Mouse (Mus musculus): ENCODE results near the gene Cntd1.

The Cntd1 gene

GRCm38 (mm10) chr11:101278223-101279192 is at the start of gene Cntd1, which contains the start of gene Coa3:
TSS of gene Cntd1 (plus strand) at chr11:101279012.
TSS of gene Coa3 (minus strand) at chr11:101279114.
- peak; percentile 75 for DNase-seq (ENCODE audit: low read depth)

- no peak for DNase-seq (ENCODE audit: low read depth)
Observed at GRCm38 (mm10) chr11:101229361-101229900, 49.4 kb upstream of the Cntd1 start.

GRCm38 (mm10) chr11:101230061-101230511 is 48.7 kb upstream of the Cntd1 start:
- no peak for DNase-seq (ENCODE audit: low read depth)

GRCm38 (mm10) chr11:101230526-101230925 is 48.3 kb upstream of the Cntd1 start:
- no peak for DNase-seq (ENCODE audit: low read depth)

- DNase-seq (ENCODE audit: low read depth), result no peak
Observed at GRCm38 (mm10) chr11:101230991-101231871, 47.6 kb upstream of the Cntd1 start.

GRCm38 (mm10) chr11:101232010-101232839 is 46.6 kb upstream of the Cntd1 start:
- DNase-seq (ENCODE audit: low read depth), result no peak

GRCm38 (mm10) chr11:101233240-101233639 is 45.6 kb upstream of the Cntd1 start:
- no peak for DNase-seq (ENCODE audit: low read depth)

GRCm38 (mm10) chr11:101234124-101234523 is 44.7 kb upstream of the Cntd1 start:
- no peak for DNase-seq (ENCODE audit: low read depth)

GRCm38 (mm10) chr11:101235429-101235828 is 43.4 kb upstream of the Cntd1 start:
- no peak for DNase-seq (ENCODE audit: low read depth)

- no peak for DNase-seq (ENCODE audit: low read depth)
Observed at GRCm38 (mm10) chr11:101236782-101237181, 42.0 kb upstream of the Cntd1 start.

- DNase-seq (ENCODE audit: low read depth), result no peak
Observed at GRCm38 (mm10) chr11:101238071-101238647, 40.7 kb upstream of the Cntd1 start.

- no peak for DNase-seq (ENCODE audit: low read depth)
Observed at GRCm38 (mm10) chr11:101245071-101245470, 33.7 kb upstream of the Cntd1 start.

- no peak for DNase-seq (ENCODE audit: low read depth)
Observed at GRCm38 (mm10) chr11:101245855-101246701, 32.7 kb upstream of the Cntd1 start, which contains the start of gene Ramp2. TSS of gene Ramp2 (plus strand) at chr11:101246028.

- DNase-seq (ENCODE audit: low read depth), result no peak
Observed at GRCm38 (mm10) chr11:101246702-101247012, 32.2 kb upstream of the Cntd1 start.

- no peak for DNase-seq (ENCODE audit: low read depth)
Observed at GRCm38 (mm10) chr11:101247521-101248030, 31.2 kb upstream of the Cntd1 start.

GRCm38 (mm10) chr11:101248258-101248994 is 30.4 kb upstream of the Cntd1 start:
- no peak for DNase-seq (ENCODE audit: low read depth)

GRCm38 (mm10) chr11:101251031-101251430 is 27.8 kb upstream of the Cntd1 start:
- no peak for DNase-seq (ENCODE audit: low read depth)

GRCm38 (mm10) chr11:101252941-101253340 is 25.9 kb upstream of the Cntd1 start:
- peak; percentile 60 for DNase-seq (ENCODE audit: low read depth)
